Mouse (Mus musculus): ENCODE data around the gene Fkbp1a.
A peak's percentile ranks its signal among the peaks of the same experiment; 100 is the strongest.

Fkbp1a gene

GRCm38 (mm10) chr2:151546571-151546970, 4.3 kb downstream of the Fkbp1a start:
- no peak for DNase-seq (ENCODE audit: low spot score in 2 of 2)

GRCm38 (mm10) chr2:151549615-151550121, 7.4 kb downstream of the Fkbp1a start:
- DNase-seq (ENCODE audit: low spot score in 2 of 2), result no peak

DNA sequence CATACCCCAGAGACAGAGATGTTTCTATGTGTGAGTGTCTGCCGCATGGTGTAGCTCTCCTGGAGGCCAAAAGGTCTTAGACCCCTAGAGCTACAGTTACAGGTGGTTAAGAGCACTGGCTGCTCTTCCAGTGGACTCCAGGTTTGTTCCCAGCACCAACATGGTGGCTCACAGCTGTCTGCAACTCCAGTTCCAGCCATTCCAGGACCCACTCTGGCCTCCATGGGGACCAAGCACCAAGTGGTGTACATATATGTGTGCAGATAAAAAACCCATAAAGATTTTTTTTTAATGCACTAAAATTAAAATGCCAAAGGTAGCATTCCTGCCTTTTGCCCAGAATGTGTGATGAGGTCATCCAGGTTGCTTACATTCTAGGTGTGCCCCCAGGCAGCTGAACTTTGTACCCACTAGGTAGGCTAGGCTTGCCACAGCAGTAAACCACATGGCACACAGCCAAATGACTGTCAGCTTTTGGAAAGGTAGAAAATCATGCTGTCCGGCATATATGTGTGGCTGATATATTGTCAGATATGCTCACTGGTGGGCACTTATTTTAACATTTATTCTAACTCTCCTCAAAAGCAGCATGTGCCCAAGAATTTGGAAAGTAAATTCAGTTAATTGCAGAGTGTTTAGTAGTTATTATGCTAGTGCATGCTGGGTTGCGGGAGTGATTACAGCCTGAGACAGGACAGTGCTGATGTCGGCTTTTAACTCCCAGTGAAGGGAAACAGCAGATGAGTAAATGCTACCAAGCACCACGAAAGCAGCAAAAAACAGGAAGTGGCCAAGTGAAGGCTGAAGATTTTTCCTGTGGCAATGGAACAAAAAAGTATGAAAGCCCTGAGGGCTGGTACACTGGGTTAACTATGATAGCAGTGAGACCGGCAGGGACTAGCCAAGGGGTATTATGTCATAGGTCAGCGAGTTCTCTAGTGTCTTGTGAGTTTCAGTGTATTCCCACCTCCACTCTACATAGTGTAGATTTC, 20.9 kb downstream of the Fkbp1a start:
- no peak for DNase-seq (ENCODE audit: low spot score in 2 of 2)

DNA sequence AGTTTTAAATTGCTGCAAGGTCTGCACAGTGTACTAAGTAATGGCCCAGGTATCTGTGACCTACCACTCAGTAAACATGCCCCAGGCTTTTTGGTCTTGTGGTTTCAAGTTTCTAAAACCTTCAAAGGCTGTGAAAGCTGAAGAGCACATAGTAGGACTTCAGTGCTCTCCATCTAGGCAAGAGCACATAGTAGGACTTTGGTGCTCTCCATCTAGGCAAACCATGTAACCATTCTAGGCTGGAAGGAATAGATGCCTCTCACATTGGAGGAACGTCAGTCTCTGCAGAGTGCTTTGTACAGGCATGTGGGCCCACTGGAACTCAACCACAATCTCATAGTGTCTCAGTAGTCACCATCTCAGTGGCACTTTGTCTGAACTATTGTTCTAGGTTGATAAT, 21.7 kb downstream of the Fkbp1a start:
- DNase-seq (ENCODE audit: low spot score in 2 of 2), result no peak

GRCm38 (mm10) chr2:151564986-151565385, 22.7 kb downstream of the Fkbp1a start:
- no peak for DNase-seq (ENCODE audit: low spot score in 2 of 2)

- DNase-seq (ENCODE audit: low spot score in 2 of 2), result no peak
Measured at GRCm38 (mm10) chr2:151566856-151567255, 24.6 kb downstream of the Fkbp1a start.

DNA sequence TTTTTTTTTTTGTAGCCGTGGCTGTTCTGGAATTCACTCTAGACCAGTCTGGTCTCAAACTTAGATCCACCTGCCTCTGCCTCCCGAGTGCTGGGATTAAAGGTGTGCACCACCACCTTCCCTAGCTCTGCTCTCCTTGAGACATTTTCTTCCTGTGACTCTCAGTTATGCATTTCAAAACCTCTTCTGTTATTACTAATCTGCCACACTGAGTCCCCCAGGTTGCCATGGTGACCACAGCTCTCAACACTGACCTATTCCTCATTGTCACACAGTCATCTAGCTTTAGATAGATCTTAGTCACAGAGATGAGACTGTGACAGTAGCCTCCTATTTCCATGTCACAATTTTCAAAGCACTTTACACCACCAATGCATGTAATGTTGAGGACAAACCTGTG, 27.2 kb downstream of the Fkbp1a start:
- DNase-seq (ENCODE audit: low spot score in 2 of 2), result no peak

DNA sequence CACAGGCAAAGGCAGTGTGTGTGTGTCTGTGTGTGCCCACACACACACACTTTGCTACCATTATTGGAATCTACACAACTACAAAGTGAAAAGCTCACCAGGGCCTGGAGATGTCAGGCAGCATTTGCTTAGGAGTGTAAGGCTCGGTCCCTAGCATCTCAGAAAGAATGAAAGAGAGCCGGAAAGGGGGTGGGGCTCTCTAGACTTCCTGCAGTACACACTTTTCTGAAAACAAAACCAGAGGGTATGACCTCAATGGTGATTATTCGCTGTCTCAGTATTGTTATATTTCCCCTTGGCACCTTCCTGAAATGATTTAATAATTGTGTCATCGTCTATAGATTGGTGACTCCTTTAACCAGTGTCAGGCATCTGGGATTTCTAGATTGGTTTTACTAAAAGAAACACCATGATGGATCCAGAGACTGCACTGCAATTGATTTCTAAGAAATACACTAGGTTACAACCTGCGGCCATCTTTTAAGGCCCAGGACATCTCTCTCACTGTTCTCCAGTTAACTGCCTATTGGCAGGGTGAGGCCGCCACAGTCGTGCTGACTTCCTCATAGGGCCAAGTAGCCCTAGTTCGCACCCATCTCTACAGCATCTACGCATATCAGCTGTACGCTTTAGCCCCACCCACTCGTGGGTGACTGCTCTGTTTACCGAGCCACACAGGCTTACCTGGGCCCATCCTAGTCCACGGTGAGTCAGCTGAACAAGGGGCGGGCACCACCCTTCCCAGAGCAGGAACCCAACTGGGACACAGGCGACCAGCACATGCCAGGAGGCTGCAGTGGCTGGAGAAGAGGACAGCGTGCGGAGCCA, 29.8 kb downstream of the Fkbp1a start, which contains the start of gene Sdcbp2:
Sdcbp2 (plus strand) TSS at position 750 of the 828 bp plus-strand sequence.
- DNase-seq (ENCODE audit: low spot score in 2 of 2), result no peak

GRCm38 (mm10) chr2:151573667-151574066, 31.4 kb downstream of the Fkbp1a start:
- no peak for DNase-seq (ENCODE audit: low spot score in 2 of 2)

GRCm38 (mm10) chr2:151574607-151575006, 32.3 kb downstream of the Fkbp1a start:
- no peak for DNase-seq (ENCODE audit: low spot score in 2 of 2)

- no peak for DNase-seq (ENCODE audit: low spot score in 2 of 2)
Measured at GRCm38 (mm10) chr2:151575119-151575698, 32.9 kb downstream of the Fkbp1a start.

GRCm38 (mm10) chr2:151575699-151576389, 33.6 kb downstream of the Fkbp1a start:
- DNase-seq (ENCODE audit: low spot score in 2 of 2), result peak; percentile 89 to 90

- no peak for DNase-seq (ENCODE audit: low spot score in 2 of 2)
Measured at GRCm38 (mm10) chr2:151579183-151579582, 36.9 kb downstream of the Fkbp1a start.

DNA sequence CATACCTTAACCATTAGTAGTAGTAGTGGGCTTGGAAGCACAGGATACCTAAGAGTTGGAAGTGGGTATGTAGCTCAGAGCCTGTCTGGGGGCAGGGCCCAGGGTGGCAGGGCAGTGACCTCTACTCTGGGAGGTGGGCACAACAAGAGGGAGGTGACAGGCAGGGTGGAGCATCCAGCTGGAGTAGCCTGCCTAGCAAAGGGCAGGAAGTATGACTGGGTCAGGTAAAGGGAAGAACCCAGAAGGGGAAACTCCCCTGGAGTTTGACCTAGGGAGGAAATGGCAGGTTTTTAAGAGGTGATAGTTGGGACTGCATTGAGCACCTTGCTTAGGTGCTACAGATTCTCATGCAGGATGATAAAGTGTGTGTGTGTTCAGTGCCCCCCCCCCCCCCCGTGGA, 38.7 kb downstream of the Fkbp1a start:
- no peak for DNase-seq (ENCODE audit: low spot score in 2 of 2)

DNA sequence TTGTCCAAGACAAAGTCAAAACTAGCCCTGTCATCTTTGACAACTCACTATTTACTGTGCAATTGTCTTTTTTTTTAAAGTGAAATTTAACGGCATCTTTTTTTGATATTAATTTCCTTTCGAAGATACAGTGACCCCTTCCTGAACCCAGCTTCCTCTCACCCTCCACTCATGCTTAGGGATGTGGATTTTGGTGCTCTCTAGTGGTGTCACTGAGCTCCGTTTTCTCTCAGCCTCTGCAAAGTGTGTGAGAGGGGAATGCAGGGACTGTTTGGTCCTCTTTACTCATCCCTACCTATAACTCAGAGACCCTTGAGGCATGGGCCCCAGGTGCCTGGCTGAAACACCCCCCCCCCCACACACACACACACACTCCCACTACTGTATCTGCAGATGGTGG, 43.7 kb downstream of the Fkbp1a start:
- DNase-seq (ENCODE audit: low spot score in 2 of 2), result no peak

DNA sequence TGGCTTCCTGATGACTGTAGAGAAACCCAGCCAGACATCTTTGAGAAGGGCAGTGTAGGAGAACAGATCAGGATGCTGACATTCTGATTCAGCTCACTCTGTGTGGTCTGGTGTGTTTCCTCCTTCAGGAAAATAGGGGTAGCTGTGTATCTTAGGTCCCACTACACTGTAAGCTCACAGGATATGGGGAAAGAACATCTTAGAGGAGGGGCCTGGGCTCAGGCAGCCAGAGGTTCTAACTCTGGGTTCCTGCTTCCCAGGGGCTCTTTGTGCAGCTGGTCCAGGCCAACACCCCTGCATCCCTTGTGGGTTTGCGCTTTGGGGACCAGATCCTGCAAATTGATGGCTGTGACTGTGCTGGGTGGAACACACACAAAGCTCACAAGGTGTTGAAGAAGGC, 44.5 kb downstream of the Fkbp1a start:
- no peak for DNase-seq (ENCODE audit: low spot score in 2 of 2)

DNA sequence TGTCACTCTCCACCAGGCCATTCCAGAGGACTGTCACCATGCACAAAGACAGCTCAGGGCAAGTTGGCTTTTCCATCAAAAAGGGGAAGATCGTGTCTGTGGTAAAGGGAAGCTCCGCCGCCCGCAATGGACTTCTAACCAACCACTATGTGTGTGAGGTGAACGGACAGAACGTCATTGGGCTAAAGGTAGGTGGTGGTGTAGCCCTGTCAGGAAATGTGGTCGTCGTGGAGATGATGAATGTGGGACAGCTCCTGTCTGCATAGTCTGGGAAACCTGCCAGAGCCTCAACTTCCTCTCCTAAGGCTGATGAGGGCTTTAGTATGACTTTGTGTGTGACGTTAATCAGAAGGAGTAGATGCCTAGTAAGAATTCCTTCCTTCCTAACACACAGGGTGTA, 45.0 kb downstream of the Fkbp1a start:
- no peak for DNase-seq (ENCODE audit: low spot score in 2 of 2)

DNA sequence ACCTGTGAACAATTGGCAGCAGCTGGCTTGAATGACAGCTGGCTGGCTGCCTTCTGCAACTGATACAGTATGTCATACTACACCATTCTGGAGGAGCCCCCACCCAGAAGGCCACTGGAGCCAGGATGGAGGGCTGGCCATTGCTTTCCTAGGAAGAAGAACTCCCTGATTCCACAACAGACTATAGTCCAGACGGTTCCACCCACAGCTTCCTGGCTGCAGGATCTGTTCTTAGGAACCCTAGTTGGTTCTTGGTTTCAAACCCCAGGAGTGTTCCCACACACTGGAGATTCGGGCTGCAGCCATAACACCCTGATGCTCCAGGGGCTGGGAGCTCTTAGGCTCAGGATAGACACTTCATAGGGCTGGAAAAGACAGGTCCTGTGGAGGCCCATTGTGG, 55.8 kb downstream of the Fkbp1a start:
- no peak for DNase-seq (ENCODE audit: low spot score in 2 of 2)

GRCm38 (mm10) chr2:151602106-151602505, 59.8 kb downstream of the Fkbp1a start:
- DNase-seq (ENCODE audit: low spot score in 2 of 2), result no peak

GRCm38 (mm10) chr2:151603630-151604029, 61.3 kb downstream of the Fkbp1a start:
- DNase-seq (ENCODE audit: low spot score in 2 of 2), result peak in 1 of 2 experiments; percentile 53

DNA sequence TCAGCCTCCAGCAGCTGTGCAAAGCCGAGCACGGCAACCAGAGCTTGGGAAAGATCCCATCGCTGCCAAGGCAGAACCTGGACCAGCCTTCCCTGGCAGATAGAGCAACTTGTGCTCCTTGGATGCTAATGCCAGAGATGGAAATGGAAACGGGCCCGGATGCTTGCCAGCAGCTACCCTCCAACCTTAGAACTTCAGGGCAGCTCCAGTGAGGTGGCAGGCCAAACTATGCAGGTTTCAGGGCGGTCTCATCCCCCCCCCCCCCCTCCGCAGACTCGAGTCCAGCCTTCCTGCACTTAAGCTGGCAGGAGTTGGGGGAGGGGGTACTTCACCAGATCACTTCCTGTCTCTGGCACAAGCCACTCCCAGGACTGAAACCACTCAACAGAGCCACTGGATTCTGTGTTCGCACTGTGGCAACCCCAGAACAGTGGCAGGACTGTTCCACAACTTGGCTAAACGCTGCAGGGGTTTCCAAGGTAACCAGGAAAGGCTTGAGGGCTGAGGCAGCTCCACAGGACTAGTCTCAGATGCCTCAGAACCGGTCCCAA, 63.2 kb downstream of the Fkbp1a start:
- peak; percentile 65 to 77 for DNase-seq (ENCODE audit: low spot score in 2 of 2)

Measured in frontal cortex, postnatal 10 days (tissue).